Mouse (Mus musculus): ENCODE results near the gene Iqschfp. TPM values are rescaled to one million over a fixed set of nuclear protein-coding genes. Genes with fewer than 3 reads are reported as not detected.

The Iqschfp gene
- polyA plus RNA-seq, 1 experiment from 2014 or later: not detected

DNA sequence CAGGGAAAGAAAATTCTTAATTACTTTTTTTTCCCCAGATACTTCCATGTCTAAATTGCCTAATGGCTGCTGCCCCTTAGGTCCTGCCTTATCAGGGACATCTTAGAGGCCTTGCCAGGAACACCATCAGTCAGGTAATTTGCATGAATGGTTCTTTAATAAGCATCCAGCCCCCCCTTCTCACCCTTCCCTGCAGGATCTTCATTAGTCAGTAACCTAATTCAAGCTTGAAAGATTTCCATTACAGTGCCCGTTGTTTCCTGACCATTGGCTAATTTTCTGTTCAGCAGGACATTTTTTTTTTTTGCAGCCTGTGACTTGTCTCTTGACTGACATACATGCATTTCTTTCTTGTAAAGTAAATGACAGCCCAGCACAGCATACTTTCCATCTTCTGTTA lies 123.8 kb downstream of the Iqschfp start:
- TF ChIP-seq CTCF (IDR thresholded peaks at IDR 0.05) (no peak), EP300 (IDR thresholded peaks at IDR 0.05) (no peak)
- H3K4me3 ChIP-seq (ENCODE audit: low read depth, low read length): no peak overlapping the region
- WGBS: 65% methylated on average over 1 of the region's 1 CpGs
- DNase-seq (ENCODE audit: low spot score) (no peak), ATAC-seq (no peak)
- H3K27ac ChIP-seq (ENCODE audit: low read length): no peak overlapping the region
- no peaks in the 10 kb centered on the region for H3K4me1 ChIP-seq (ENCODE audit: insufficient read depth, low read depth, low read length)
- H3K4me2 ChIP-seq (replicated peaks; ENCODE audit: low read depth, low read length): no peak overlapping the region
- no peaks in the 10 kb centered on the region for H3K36me3 ChIP-seq (ENCODE audit: insufficient read depth, low read length)
- no peaks in the 10 kb centered on the region for H3K27me3 ChIP-seq (replicated peaks; ENCODE audit: insufficient read depth, low read length)
- H3K9ac ChIP-seq (replicated peaks; ENCODE audit: low read depth): no peak overlapping the region
- H3K9me3 ChIP-seq (ENCODE audit: low read length): no peaks in the 10 kb centered on the region

DNA sequence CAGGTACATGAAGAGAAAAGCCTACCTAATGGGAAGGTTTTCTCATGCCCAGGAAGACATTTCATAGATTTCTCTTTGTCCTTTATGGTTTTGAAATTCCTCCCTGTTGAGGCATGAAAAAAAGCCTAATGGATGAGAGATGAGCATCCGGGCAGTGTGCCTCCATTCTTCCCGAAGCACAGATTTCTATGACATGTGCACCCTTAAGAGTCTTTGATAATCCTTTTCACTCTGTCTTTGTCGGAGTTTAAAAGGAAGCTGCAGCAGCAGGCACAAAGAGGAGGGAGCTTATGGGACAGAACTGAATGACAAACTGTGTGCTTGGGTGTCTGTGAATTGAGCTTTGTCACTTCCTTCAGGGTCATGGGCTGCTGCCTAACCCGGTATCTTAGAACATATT lies 127.4 kb downstream of the Iqschfp start:
- Histone ChIP-seq H3K4me2 (replicated peaks; ENCODE audit: low read depth, low read length) (no peak overlapping the region), H3K36me3 (ENCODE audit: insufficient read depth, low read length) (no peaks in the 10 kb centered on the region), H3K9me3 (ENCODE audit: low read length) (no peaks in the 10 kb centered on the region), H3K27me3 (replicated peaks; ENCODE audit: insufficient read depth, low read length) (no peaks in the 10 kb centered on the region), H3K9ac (replicated peaks; ENCODE audit: low read depth) (no peak overlapping the region), H3K4me3 (ENCODE audit: low read depth, low read length) (no peak overlapping the region), H3K4me1 (ENCODE audit: insufficient read depth, low read depth, low read length) (no peaks in the 10 kb centered on the region), H3K27ac (ENCODE audit: low read length) (no peak overlapping the region)
- ATAC-seq (no peak), DNase-seq (ENCODE audit: low spot score) (no peak)
- 51% methylated on average over 4 of the region's 4 CpGs for WGBS
- no peak for TF ChIP-seq CTCF (IDR thresholded peaks at IDR 0.05)
- TF ChIP-seq EP300 (IDR thresholded peaks at IDR 0.05): no peak

DNA sequence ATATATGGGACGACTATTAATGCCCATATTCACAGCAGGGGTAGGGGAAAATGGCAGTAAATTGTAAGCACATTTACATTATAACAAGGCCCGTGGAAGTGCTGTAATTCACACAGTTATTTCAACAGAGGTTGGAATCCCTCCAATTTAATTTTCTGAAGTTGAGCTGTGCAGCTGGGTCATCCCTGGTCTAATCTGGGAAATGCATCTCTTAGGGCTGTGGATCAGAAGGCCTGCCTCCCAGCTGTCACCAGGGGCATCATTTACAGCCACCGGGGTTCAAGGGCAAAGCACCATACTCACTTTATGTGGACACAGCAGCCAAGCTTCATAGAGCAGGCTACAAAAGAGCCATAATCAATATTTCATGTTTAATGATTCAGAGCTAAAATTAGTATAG lies 144.1 kb downstream of the Iqschfp start:
- 54% methylated on average over 3 of the region's 3 CpGs for WGBS
- H3K27me3 ChIP-seq (replicated peaks; ENCODE audit: insufficient read depth, low read length): no peaks in the 10 kb centered on the region
- no peak for ATAC-seq
- no peaks in the 10 kb centered on the region for H3K36me3 ChIP-seq (ENCODE audit: insufficient read depth, low read length)
- no peak overlapping the region for H3K9ac ChIP-seq (replicated peaks; ENCODE audit: low read depth)
- H3K4me1 ChIP-seq (ENCODE audit: insufficient read depth, low read depth, low read length): no peaks in the 10 kb centered on the region
- DNase-seq (ENCODE audit: low spot score): no peak
- no peak overlapping the region for H3K4me3 ChIP-seq (ENCODE audit: low read depth, low read length)
- TF ChIP-seq CTCF (IDR thresholded peaks at IDR 0.05) (no peak), EP300 (IDR thresholded peaks at IDR 0.05) (no peak)
- no peak overlapping the region for H3K27ac ChIP-seq (ENCODE audit: low read length)
- H3K9me3 ChIP-seq (ENCODE audit: low read length): no peaks in the 10 kb centered on the region
- H3K4me2 ChIP-seq (replicated peaks; ENCODE audit: low read depth, low read length): no peak overlapping the region

DNA sequence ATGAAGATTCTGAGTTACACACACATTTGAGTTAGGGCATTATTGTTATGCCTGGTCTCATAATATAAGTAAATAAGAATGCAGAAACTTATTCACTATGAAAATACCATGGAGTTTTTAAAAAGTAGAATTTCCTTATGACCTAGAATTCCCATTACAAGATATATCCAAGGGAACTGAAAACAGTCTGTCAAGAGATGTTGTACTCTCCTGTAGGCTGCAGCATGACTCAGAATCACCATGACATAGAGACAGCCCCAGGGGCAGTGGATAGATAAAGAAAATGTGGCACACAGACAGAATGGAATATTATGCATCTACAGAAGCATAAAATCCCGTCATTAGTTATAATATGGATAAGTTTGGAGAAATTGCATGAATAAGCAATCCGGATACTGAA lies 150.9 kb downstream of the Iqschfp start:
- ATAC-seq (no peak), DNase-seq (ENCODE audit: low spot score) (no peak)
- Histone ChIP-seq H3K27ac (ENCODE audit: low read length) (no peak overlapping the region), H3K4me2 (replicated peaks; ENCODE audit: low read depth, low read length) (no peak overlapping the region), H3K27me3 (replicated peaks; ENCODE audit: insufficient read depth, low read length) (no peaks in the 10 kb centered on the region), H3K4me3 (ENCODE audit: low read depth, low read length) (no peak overlapping the region), H3K9ac (replicated peaks; ENCODE audit: low read depth) (no peak overlapping the region), H3K4me1 (ENCODE audit: insufficient read depth, low read depth, low read length) (no peaks in the 10 kb centered on the region), H3K9me3 (ENCODE audit: low read length) (no peaks in the 10 kb centered on the region), H3K36me3 (ENCODE audit: insufficient read depth, low read length) (no peaks in the 10 kb centered on the region)
- no peak for TF ChIP-seq CTCF (IDR thresholded peaks at IDR 0.05)
- no peak for TF ChIP-seq EP300 (IDR thresholded peaks at IDR 0.05)
- 93% methylated on average over 2 of the region's 2 CpGs for WGBS

DNA sequence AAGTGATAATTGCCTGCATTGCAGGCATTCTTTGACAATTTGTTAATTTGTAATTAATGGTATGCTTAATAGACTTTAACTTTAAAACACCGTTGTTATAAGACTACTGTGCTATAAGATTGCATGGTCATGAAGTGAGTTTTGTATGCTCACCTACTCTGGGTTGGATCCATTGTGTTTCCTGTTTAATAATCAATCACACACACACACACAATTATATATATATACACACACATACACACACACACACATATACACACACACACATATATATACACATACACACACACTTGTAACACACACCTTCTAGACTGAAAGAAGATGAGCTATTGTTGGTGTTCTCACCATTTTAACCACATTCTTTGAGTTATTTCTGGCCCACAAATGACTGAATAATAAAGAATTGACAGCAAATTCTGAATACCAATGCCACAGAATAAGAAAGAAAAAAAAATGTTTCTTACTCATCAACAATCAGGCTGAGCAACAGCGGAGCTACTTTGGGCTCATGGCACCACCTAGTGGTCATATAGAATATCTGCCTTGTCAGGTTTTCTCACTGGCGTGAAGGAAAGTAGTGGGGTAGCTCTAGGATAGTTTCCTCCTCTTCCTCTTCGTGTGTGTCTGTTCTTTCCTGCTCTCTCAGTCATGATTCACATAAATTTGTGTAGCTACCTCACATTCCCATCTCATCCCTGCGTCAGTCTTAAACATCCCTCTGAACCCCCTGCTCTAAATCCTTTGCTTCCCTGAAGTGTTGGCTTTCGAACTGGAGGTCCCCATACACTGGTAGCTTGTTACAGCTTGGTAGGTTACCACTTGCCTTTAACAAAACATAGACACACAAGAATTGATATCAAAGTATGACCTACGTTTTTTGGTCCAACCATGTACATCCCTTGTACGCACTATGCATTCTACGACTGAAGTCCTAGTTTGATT lies 153.7 kb downstream of the Iqschfp start:
- H3K9ac ChIP-seq (replicated peaks; ENCODE audit: low read depth): no peak overlapping the region
- DNase-seq (ENCODE audit: low spot score): peak; percentile 82
- H3K9me3 ChIP-seq (ENCODE audit: low read length): no peaks in the 10 kb centered on the region
- WGBS: 47% methylated on average over 9 of the region's 9 CpGs
- no peak overlapping the region for H3K27ac ChIP-seq (ENCODE audit: low read length)
- no peaks in the 10 kb centered on the region for H3K36me3 ChIP-seq (ENCODE audit: insufficient read depth, low read length)
- TF ChIP-seq CTCF (IDR thresholded peaks at IDR 0.05) (peak; percentile 90), EP300 (IDR thresholded peaks at IDR 0.05) (no peak)
- H3K4me1 ChIP-seq (ENCODE audit: insufficient read depth, low read depth, low read length): no peaks in the 10 kb centered on the region
- H3K4me2 ChIP-seq (replicated peaks; ENCODE audit: low read depth, low read length): no peak overlapping the region
- H3K27me3 ChIP-seq (replicated peaks; ENCODE audit: insufficient read depth, low read length): no peaks in the 10 kb centered on the region
- H3K4me3 ChIP-seq (ENCODE audit: low read depth, low read length): no peak overlapping the region
- ATAC-seq: 0 out of 2 replicates have a peak, but pooled peaks have one; percentile 23

DNA sequence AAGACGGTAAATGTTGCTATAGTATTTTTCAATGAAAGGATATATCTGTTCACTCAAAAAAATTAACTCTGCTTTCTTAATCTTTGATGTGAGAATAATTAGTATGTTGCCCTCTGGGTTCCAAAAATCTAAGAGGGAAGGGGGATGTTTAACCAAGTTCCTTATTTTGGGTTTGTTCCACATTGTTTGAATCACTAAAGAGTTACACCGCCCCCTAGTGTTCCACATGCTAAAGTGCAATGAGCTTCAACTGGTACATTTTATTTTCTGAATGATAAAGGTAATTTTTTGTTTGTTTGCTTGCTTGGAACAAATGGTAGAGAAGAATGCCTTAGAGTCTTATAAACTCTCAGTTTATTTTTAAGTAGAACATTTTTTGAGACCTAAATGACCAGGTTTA lies 161.5 kb downstream of the Iqschfp start:
- no peak overlapping the region for H3K4me2 ChIP-seq (replicated peaks; ENCODE audit: low read depth, low read length)
- no peaks in the 10 kb centered on the region for H3K27me3 ChIP-seq (replicated peaks; ENCODE audit: insufficient read depth, low read length)
- ATAC-seq (no peak), DNase-seq (ENCODE audit: low spot score) (peak; percentile 51)
- H3K27ac ChIP-seq (ENCODE audit: low read length): no peak overlapping the region
- WGBS: 50% methylated on average over 2 of the region's 2 CpGs
- H3K9ac ChIP-seq (replicated peaks; ENCODE audit: low read depth): no peak overlapping the region
- H3K4me3 ChIP-seq (ENCODE audit: low read depth, low read length): no peak overlapping the region
- no peaks in the 10 kb centered on the region for H3K9me3 ChIP-seq (ENCODE audit: low read length)
- TF ChIP-seq CTCF (IDR thresholded peaks at IDR 0.05) (peak; percentile 72), EP300 (IDR thresholded peaks at IDR 0.05) (no peak)
- H3K36me3 ChIP-seq (ENCODE audit: insufficient read depth, low read length): no peaks in the 10 kb centered on the region
- no peaks in the 10 kb centered on the region for H3K4me1 ChIP-seq (ENCODE audit: insufficient read depth, low read depth, low read length)

Data from lung, postnatal 0 days (tissue).